Mouse (Mus musculus) thymus, adult 2 months (tissue): Measurements from ENCODE around the gene Gtpbp1. TPM values are rescaled to one million over a fixed set of nuclear protein-coding genes. Genes with fewer than 3 reads are reported as not detected.

Source experiments
- DNase-seq: peaks from one replicate; pipeline ENCODE4 v3.0.0; 2021
- H3K27ac ChIP-seq: fragments of 200-500 bp; 2 replicates; pipeline ENCODE4 v1.5.1; 2012; ENCODE audit warnings: low read length, control low read depth; ENCODE audit not compliant: control insufficient read depth, insufficient read depth
- H3K27me3 ChIP-seq: fragments of 200-500 bp; 2 replicates; pipeline ENCODE4 v1.6.1; 2012; ENCODE audit warnings: mild to moderate bottlenecking, low read length, moderate library complexity, mixed read lengths; ENCODE audit not compliant: control insufficient read depth, insufficient read depth
- H3K36me3 ChIP-seq: fragments of 200-500 bp; 2 replicates; pipeline ENCODE4 v1.6.1; 2012; ENCODE audit warnings: mild to moderate bottlenecking, low read length, moderate library complexity; ENCODE audit not compliant: control insufficient read depth, insufficient read depth
- H3K4me1 ChIP-seq: fragments of 200-500 bp; replicated peaks from 2 replicates; pipeline ENCODE4 v1.6.1; 2012; ENCODE audit warnings: low read length; ENCODE audit not compliant: control insufficient read depth, insufficient read depth
- H3K4me3 ChIP-seq: fragments of 200-500 bp; 2 replicates; pipeline ENCODE4 v1.5.1; 2012; ENCODE audit warnings: mild to moderate bottlenecking, low read length, control low read depth, moderate library complexity; ENCODE audit not compliant: control insufficient read depth, insufficient read depth
- CTCF ChIP-seq: fragments of 200-500 bp; IDR thresholded peaks from 2 replicates; pipeline ENCODE4 v1.5.1; 2012; ENCODE audit warnings: mild to moderate bottlenecking, control low read depth, low read length, moderate library complexity, borderline replicate concordance; ENCODE audit not compliant: control insufficient read depth, poor library complexity, insufficient read depth; ENCODE audit errors: extremely low read depth
- POLR2A ChIP-seq: fragments of 200-500 bp; IDR thresholded peaks from 2 replicates; pipeline ENCODE4 v1.6.1; 2012; ENCODE audit warnings: mild to moderate bottlenecking, low read length, control low read depth, moderate library complexity; ENCODE audit not compliant: control insufficient read depth, poor library complexity, insufficient read depth; ENCODE audit errors: extremely low read depth
- WGBS: fragments of 180-500 bp; shearing (Covaris S2); methylation state at CpG from one replicate; pipeline ENCODE4 v1.1.7; 2018; 5-methylcytosine and 5-hydroxymethylcytosine counted together
- polyA plus RNA-seq: library from polyadenylated mRNA; depleted of rRNA; stranded (reverse); fragments of >200 nt; gene quantifications from 2 replicates; pipeline ENCODE4 v1.2.3, GENCODE M21; 2012

Gtpbp1 gene
- polyA plus RNA-seq, 1 experiment: 91.3 TPM

DNA sequence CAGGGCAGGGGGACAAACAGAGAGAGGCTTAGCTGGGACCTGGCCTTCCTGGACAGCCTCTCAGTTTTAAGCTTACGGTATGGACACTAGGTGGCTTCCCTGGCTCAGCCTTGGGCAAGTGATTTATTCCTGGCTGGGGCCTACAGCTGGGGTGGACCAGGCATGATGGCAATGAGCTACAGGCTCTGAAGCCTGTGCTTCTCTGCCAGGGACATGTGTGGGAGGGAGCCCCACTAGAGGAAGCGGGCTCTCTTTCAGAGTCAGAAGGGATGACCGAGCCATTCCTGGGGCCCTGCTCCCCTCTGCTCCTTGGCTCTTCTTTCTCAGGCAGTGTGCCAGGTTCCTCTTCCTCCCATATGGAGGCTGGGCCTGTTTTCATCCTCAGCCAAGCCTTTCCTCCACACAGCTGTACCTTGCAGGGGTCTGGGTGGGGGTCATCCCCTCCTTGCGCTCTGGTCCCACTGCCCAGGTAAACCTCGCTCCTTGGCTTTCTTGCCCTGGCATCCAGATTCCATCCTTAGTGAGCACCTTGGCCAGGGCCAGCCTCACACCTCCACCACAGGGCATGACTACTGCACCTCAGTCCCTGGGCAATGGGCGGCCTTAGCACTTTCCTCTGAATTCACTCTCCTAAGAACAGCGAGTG lies 73.1 kb downstream of the Gtpbp1 start:
- DNase-seq: no peak
- no peak overlapping the region for H3K4me3 ChIP-seq
- H3K4me1 ChIP-seq: no peaks in the 10 kb centered on the region
- H3K36me3 ChIP-seq: no peaks in the 10 kb centered on the region
- WGBS: 97% methylated on average over 7 of the region's 7 CpGs
- TF ChIP-seq POLR2A (0 out of 2 replicates have a peak, but pooled peaks have one; percentile 16), CTCF (no peak)
- no peaks in the 10 kb centered on the region for H3K27me3 ChIP-seq
- H3K27ac ChIP-seq: no peak overlapping the region

DNA sequence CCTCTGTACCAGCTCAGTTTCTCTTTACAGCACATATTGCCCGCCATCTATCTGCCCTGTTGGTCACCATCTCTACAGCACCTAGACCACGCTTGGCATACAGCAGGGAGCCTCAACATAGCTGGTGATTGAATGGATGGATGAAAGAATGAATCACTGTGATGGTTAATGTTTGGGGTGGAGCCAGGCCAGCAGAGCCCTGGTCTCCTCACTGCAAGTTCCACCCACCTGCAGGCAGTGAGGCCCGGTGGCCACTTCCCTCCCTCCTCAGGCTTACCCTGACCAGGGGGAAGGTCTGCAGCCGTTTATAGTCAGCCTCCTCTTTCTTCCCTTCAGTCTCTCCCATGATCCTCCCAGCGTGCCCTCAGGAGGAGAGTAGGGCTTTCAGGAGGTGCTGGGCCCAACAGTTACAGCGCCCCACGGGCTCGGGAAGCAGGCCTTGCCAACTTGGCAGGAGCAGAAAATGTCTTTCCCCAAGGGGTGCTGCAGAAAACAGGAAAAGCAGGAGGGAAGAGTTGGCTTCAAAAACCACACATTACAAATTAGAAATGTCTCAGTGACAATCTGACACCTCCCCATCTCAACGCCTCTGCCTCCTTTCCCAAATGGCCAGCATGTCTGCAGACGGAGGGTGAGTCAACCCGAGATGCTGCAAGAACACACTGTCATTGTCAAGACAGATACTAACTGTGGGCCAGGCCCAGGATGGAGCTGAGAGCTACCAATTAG lies 74.1 kb downstream of the Gtpbp1 start:
- Histone ChIP-seq H3K4me1 (no peaks in the 10 kb centered on the region), H3K36me3 (no peaks in the 10 kb centered on the region), H3K27me3 (no peaks in the 10 kb centered on the region), H3K27ac (no peak overlapping the region), H3K4me3 (no peak overlapping the region)
- WGBS: 92% methylated on average over 11 of the region's 11 CpGs
- no peak for DNase-seq
- TF ChIP-seq CTCF: no peak
- no peak for TF ChIP-seq POLR2A

DNA sequence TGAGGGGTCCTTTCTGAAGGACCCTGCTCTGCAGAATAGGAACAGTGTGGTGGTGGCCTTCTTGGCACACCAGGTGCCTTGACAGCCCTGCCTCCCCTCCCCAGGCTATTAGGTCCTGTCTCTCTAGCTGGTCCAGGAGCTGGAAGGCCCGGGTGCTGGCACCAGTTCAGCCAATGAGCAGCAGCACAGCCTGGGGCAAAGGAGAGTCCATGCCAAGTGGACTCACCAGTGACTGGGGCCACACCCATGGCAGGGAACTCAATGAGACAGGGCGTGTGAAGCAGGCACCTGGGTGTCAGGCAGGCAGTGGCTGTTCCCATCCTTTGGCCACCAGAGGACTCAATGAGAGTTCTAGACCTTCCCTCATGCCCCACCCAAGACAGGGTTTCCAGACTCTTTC lies 74.7 kb downstream of the Gtpbp1 start:
- WGBS: 98% methylated on average over 2 of the region's 2 CpGs
- DNase-seq: no peak
- Histone ChIP-seq H3K27me3 (no peaks in the 10 kb centered on the region), H3K36me3 (no peaks in the 10 kb centered on the region), H3K4me3 (no peak overlapping the region), H3K27ac (no peak overlapping the region), H3K4me1 (no peaks in the 10 kb centered on the region)
- TF ChIP-seq POLR2A (no peak), CTCF (no peak)

DNA sequence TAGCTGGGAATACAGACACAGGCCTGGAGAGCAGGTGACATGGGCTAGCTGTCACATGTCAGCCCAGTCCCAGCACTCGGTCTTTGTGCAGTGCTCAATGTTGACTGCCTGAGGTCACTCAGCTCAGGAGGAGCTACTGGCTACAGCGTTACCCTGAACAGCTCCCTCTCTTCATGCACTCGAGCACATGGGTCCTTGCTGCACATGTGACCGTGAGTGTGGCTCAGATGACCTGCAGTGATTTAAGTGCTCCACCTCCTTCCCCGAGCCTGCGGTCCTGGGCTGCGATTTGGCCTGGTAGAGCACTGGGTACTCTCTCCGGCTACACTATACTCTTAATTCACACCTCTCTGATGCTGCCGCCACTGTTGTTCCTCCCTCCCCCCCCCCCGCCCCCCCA lies 75.5 kb downstream of the Gtpbp1 start:
- no peak for DNase-seq
- 93% methylated on average over 10 of the region's 10 CpGs for whole genome bisulfite sequencing
- H3K27ac ChIP-seq: no peak overlapping the region
- no peaks in the 10 kb centered on the region for H3K27me3 ChIP-seq
- no peaks in the 10 kb centered on the region for H3K36me3 ChIP-seq
- no peak overlapping the region for H3K4me3 ChIP-seq
- TF ChIP-seq POLR2A: no peak
- no peak for TF ChIP-seq CTCF
- H3K4me1 ChIP-seq: no peaks in the 10 kb centered on the region

DNA sequence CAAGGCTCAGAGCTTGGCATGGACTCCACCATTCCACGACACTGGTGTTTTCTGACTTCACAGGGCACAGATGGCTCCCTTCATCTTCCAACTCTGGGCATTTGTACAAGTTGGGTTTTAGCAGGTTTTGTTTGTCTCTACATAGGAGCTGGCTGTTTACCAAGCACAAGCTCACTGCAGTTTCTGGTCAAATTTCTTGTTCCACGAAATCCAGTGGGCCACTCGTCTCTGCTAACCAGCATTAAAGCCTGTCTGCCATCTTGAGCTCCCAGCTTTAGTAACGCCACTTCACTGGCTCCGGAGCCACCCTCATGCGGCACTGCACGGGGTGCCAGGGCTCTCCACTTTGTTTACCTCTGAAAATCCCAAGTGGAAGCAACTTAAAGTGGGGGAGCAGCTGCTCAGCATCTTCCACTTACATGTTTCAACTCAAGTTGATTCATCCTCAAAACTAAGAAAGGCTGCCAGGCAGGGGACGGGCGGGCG lies 76.0 kb downstream of the Gtpbp1 start:
- no peak for DNase-seq
- 97% methylated on average over 10 of the region's 10 CpGs for WGBS
- TF ChIP-seq POLR2A: no peak
- TF ChIP-seq CTCF: no peak
- Histone ChIP-seq H3K27ac (no peak overlapping the region), H3K36me3 (no peaks in the 10 kb centered on the region), H3K4me1 (no peaks in the 10 kb centered on the region), H3K4me3 (no peak overlapping the region), H3K27me3 (no peaks in the 10 kb centered on the region)

DNA sequence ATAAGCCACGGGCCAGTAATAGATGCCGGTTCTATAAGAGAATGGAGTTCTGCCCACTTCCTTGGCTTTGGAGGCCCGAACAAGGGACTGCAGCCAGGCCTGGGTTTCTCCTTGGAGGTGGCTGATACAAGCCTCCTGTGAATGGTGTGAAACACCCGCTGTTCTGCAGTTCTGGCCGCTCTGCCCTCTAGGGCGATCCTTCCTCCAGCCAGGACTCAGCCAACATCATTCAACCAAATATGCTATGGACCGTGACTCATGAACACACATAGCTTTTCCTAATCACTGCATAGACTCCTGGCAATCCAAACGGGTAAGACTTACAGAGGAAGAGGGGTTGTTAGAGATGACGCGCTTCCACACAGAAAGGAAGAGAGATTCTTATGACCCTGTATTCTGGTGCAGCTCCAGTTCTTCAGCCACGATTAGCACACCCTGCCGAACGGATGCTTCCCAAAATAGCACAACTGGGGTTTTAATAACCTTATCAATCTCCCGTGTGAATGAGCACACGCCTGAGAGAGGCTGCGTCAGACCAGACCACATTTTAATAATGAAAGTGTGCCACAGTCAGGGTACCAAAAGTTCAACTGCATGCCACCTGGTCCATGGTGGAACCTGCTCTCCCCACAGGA lies 76.8 kb downstream of the Gtpbp1 start:
- WGBS: 87% methylated on average over 16 of the region's 16 CpGs
- no peak for TF ChIP-seq POLR2A
- no peak for DNase-seq
- H3K4me3 ChIP-seq: no peak overlapping the region
- H3K27me3 ChIP-seq: no peaks in the 10 kb centered on the region
- no peaks in the 10 kb centered on the region for H3K4me1 ChIP-seq
- no peak overlapping the region for H3K27ac ChIP-seq
- no peaks in the 10 kb centered on the region for H3K36me3 ChIP-seq

DNA sequence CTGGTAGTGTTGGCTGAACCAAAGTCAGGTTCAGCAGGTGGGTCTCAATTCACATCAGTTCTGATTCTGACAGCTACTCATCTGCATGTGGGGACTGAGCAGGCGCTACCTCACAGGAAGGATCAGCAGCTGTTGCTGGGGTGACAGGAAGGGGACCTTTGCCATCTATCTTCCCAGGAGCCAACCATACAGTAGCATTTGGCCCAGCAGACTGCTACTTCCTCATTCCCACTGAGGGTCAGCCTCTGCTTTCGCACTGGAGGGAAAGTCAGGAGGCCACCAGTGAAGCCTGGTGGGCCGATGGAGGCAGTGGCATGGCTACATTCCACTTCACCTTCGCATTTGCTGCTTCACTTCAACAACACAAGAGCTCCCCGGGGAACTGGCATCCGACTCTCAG lies 77.7 kb downstream of the Gtpbp1 start:
- no peak for TF ChIP-seq POLR2A
- no peak for TF ChIP-seq CTCF

More for the DNA sequence above, 77.7 kb downstream of the Gtpbp1 start:
- Histone ChIP-seq H3K36me3 (no peaks in the 10 kb centered on the region), H3K4me3 (no peak overlapping the region), H3K4me1 (peaks cover 1% of the 10 kb centered on the region; the same call in 1 of the 2 replicates), H3K27ac (no peak overlapping the region), H3K27me3 (no peaks in the 10 kb centered on the region)
- no peak for DNase-seq
- WGBS: 20% methylated on average over 6 of the region's 6 CpGs
